In the genomic region with DNA sequence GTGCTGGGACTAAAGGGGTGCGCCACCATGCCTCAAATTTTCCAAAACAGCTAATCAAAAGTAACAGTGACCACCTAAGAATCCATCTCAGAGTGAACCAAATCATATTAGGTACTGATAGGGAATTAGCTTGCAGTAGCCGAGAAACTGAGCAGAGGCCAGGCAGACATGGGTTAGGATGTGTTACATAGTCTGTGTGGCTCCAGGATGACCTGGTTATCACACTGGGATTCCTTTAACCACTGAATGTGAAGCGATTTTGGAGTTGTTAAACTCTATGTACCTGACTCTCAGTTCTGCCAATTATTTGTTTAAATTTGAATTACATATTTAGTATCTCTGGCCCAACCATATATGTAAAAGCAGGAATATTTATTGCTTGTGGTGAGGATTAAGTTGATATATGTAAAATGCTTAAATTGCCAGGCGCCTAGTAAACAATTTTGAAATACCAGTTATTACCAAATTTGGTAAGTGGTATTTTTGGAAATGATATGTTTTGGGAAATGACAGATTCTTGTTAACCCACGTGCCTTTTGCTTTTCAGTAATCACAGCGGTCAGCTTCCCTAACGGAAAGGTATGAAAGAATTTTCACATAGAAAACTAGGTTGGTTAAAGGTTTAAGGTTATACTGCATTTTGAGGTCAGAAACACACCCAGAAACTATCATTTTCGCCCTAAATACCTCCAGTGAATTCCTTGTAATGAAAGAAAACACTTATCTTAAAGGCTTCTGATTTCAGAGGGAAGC, we compare ENCODE assay signal across 8 mouse cellular contexts. TPM values are rescaled to one million over a fixed set of nuclear protein-coding genes. Genes with fewer than 3 reads are reported as not detected.
A peak's percentile ranks its signal among the peaks of the same experiment; 100 is the strongest.
DNase-seq lines count a peak whose midpoint lies in the region; ATAC-seq and TF ChIP-seq lines count a peak whose summit lies in the region.

No protein-coding gene starts in this region.

- no peak overlapping the region for H3K9ac ChIP-seq in lung, embryonic 15.5 days
- peak overlapping the region; percentile 3; the same call in 1 of the 2 replicates for H3K9ac ChIP-seq in limb, embryonic 14.5 days (ENCODE audit: low read depth, low read length, severe bottlenecking)

- no peak for ATAC-seq in lung, embryonic 15.5 days (ENCODE audit: borderline replicate concordance, extremely low read depth, low FRiP score, low TSS enrichment)
- no peak for ATAC-seq in limb, embryonic 14.5 days (ENCODE audit: low FRiP score, low read depth)

- 0 out of 2 replicates have a peak, but pooled peaks cover 3% of the 10 kb centered on the region for H3K36me3 ChIP-seq in lung, embryonic 15.5 days
- peaks cover 26% of the 10 kb centered on the region for H3K36me3 ChIP-seq in forebrain, embryonic 10.5 days (replicated peaks)
- peaks cover 11% of the 10 kb centered on the region; the same call in 1 of the 2 replicates for H3K36me3 ChIP-seq in limb, embryonic 14.5 days (ENCODE audit: control insufficient read depth, insufficient read depth, low read length)
- H3K36me3 ChIP-seq in small intestine, adult 2 months (ENCODE audit: control insufficient read depth, insufficient read depth, low read length) = no peaks in the 10 kb centered on the region; the same call in 1 of the 2 replicates

- peaks cover 17% of the 10 kb centered on the region for H3K4me1 ChIP-seq in lung, embryonic 15.5 days
- peaks cover 25% of the 10 kb centered on the region for H3K4me1 ChIP-seq in forebrain, embryonic 10.5 days
- H3K4me1 ChIP-seq in limb, embryonic 14.5 days (ENCODE audit: control insufficient read depth, insufficient read depth, low read length) = peaks cover 15% of the 10 kb centered on the region
- H3K4me1 ChIP-seq in small intestine, adult 2 months (ENCODE audit: control insufficient read depth, insufficient read depth, insufficient read length, low read length) = no peaks in the 10 kb centered on the region

- no peak for DNase-seq in lung, adult 18-20 months
- DNase-seq in forebrain, embryonic 10.5 days (ENCODE audit: extremely low spot score, low spot score) = no peak
- no peak for DNase-seq in limb, embryonic 14.5 days (ENCODE audit: low spot score)
- DNase-seq in gastrocnemius, postnatal 14 days = no peak
- no peak for DNase-seq in spleen, postnatal 4 days (ENCODE audit: low spot score in 2 of 2)
- no peak for DNase-seq in urinary bladder, postnatal 14 days (ENCODE audit: low spot score)

- no peaks in the 10 kb centered on the region for H3K27me3 ChIP-seq in lung, embryonic 15.5 days
- H3K27me3 ChIP-seq in forebrain, embryonic 10.5 days (ENCODE audit: poor library complexity, severe bottlenecking) = peaks cover 11% of the 10 kb centered on the region
- H3K27me3 ChIP-seq in limb, embryonic 14.5 days (ENCODE audit: control insufficient read depth, insufficient read depth, low read length) = no peaks in the 10 kb centered on the region
- H3K27me3 ChIP-seq in small intestine, adult 2 months (ENCODE audit: control insufficient read depth, insufficient read depth, low read length) = no peaks in the 10 kb centered on the region

- peak overlapping the region; percentile 56 for H3K27ac ChIP-seq in lung, embryonic 15.5 days
- peak overlapping the region; percentile 85 for H3K27ac ChIP-seq in forebrain, embryonic 10.5 days
- no peak overlapping the region; the same call in 1 of the 2 replicates for H3K27ac ChIP-seq in limb, embryonic 14.5 days (replicated peaks; ENCODE audit: low read depth, low read length)
- H3K27ac ChIP-seq in small intestine, adult 2 months (ENCODE audit: insufficient read depth, low read depth, low read length) = no peak overlapping the region

- no peak for TF ChIP-seq CTCF in small intestine, adult 2 months (IDR thresholded peaks at IDR 0.05; ENCODE audit: extremely low read depth, insufficient read length, insufficient replicate concordance, low read depth, low read length)

- no peaks in the 10 kb centered on the region for H3K9me3 ChIP-seq in lung, embryonic 15.5 days
- H3K9me3 ChIP-seq in forebrain, embryonic 10.5 days = no peaks in the 10 kb centered on the region
- H3K9me3 ChIP-seq in limb, embryonic 14.5 days (ENCODE audit: control insufficient read depth, low read length) = no peaks in the 10 kb centered on the region

- 40% methylated on average over 8 of the region's 8 CpGs for WGBS in lung, embryonic 15.5 days
- WGBS in forebrain, embryonic 10.5 days = 49% methylated on average over 8 of the region's 8 CpGs
- 48% methylated on average over 8 of the region's 8 CpGs for WGBS in limb, embryonic 14.5 days
- 41% methylated on average over 8 of the region's 8 CpGs for WGBS in small intestine, adult 2 months

- intact Hi-C loops in gastrocnemius, postnatal 14 days (cut with DNase I; ENCODE audit: low total_unique reads) = no loop called here

- peak overlapping the region; percentile 63 for H3K4me3 ChIP-seq in lung, embryonic 15.5 days
- peak overlapping the region; percentile 59 for H3K4me3 ChIP-seq in forebrain, embryonic 10.5 days
- peak overlapping the region; percentile 45 for H3K4me3 ChIP-seq in limb, embryonic 14.5 days (replicated peaks; ENCODE audit: low read length)
- 0 out of 2 replicates have a peak overlapping the region, but pooled peaks have one; percentile 57 for H3K4me3 ChIP-seq in small intestine, adult 2 months (ENCODE audit: low read depth, low read length)

- no peak for TF ChIP-seq POLR2A in limb, embryonic 14.5 days (IDR thresholded peaks at IDR 0.05; ENCODE audit: borderline replicate concordance, extremely low read depth, insufficient read depth, insufficient read length)
- no peak for TF ChIP-seq POLR2A in small intestine, adult 2 months (IDR thresholded peaks at IDR 0.05; ENCODE audit: low read depth, low read length)

- H3K4me2 ChIP-seq in lung, embryonic 15.5 days = peak overlapping the region; percentile 57
- peak overlapping the region; percentile 39 for H3K4me2 ChIP-seq in limb, embryonic 14.5 days (replicated peaks; ENCODE audit: low read depth, low read length, severe bottlenecking)

RNA-seq across cellular contexts. Expression of a gene that starts 0.6 kb away (rescaled TPM):
- 44.6 and 47.9 TPM in 2 replicates for polyA plus RNA-seq in lung, embryonic 15.5 days (2015; fragmentation: Nextera tagmentation; extraction: Ambion mirVana)
- 66.5 and 69.5 TPM in 2 replicates for polyA plus RNA-seq in forebrain, embryonic 10.5 days (2016; fragmentation: Nextera tagmentation; extraction: Ambion mirVana)
- polyA plus RNA-seq in limb, embryonic 14.5 days (2012; rRNA removed) = 20.3 and 22.7 TPM in 2 replicates
- 42.4 and 42.8 TPM in 2 replicates for polyA plus RNA-seq in limb, embryonic 14.5 days (2014; fragmentation: Nextera tagmentation; extraction: Ambion mirVana)
- 4.9 and 8.6 TPM in 2 replicates for polyA plus RNA-seq in small intestine, adult 2 months (2012; rRNA removed)
- 10 to 100 TPM; 32.0 to 36.0 TPM for total RNA-seq in gastrocnemius, postnatal 14 days (2021)

RNA-seq across cellular contexts. Expression of a gene that starts 34.5 kb away (rescaled TPM):
- polyA plus RNA-seq in lung, embryonic 15.5 days (2015; fragmentation: Nextera tagmentation; extraction: Ambion mirVana) = 73.6 and 76.0 TPM in 2 replicates
- polyA plus RNA-seq in forebrain, embryonic 10.5 days (2016; fragmentation: Nextera tagmentation; extraction: Ambion mirVana) = 96.2 and 101 TPM in 2 replicates
- polyA plus RNA-seq in limb, embryonic 14.5 days (2012; rRNA removed) = 54.6 and 63.5 TPM in 2 replicates
- polyA plus RNA-seq in limb, embryonic 14.5 days (2014; fragmentation: Nextera tagmentation; extraction: Ambion mirVana) = 73.9 and 83.6 TPM in 2 replicates
- 16.2 and 27.3 TPM in 2 replicates for polyA plus RNA-seq in small intestine, adult 2 months (2012; rRNA removed)
- 10 to 100 TPM; 46.3 to 54.3 TPM for total RNA-seq in gastrocnemius, postnatal 14 days (2021)

RNA-seq across cellular contexts. Expression of a gene that starts 37.0 kb away (rescaled TPM):
- 0.07 and 0.16 TPM in 2 replicates for polyA plus RNA-seq in lung, embryonic 15.5 days (2015; fragmentation: Nextera tagmentation; extraction: Ambion mirVana)
- polyA plus RNA-seq in forebrain, embryonic 10.5 days (2016; fragmentation: Nextera tagmentation; extraction: Ambion mirVana) = 0.01 and 0.04 TPM in 2 replicates
- polyA plus RNA-seq in limb, embryonic 14.5 days (2012; rRNA removed) = 0.08 and 0.09 TPM in 2 replicates
- polyA plus RNA-seq in limb, embryonic 14.5 days (2014; fragmentation: Nextera tagmentation; extraction: Ambion mirVana) = 0.07 TPM in 2 replicates
- polyA plus RNA-seq in small intestine, adult 2 months (2012; rRNA removed) = 0.03 TPM in 2 replicates
- total RNA-seq in gastrocnemius, postnatal 14 days (2021) = under 1 TPM in 1 of 2 experiments, not detected in 1; 0.27 TPM

RNA-seq across cellular contexts. Expression of a gene that starts 47.4 kb away (rescaled TPM):
- 3.4 and 3.6 TPM in 2 replicates for polyA plus RNA-seq in lung, embryonic 15.5 days (2015; fragmentation: Nextera tagmentation; extraction: Ambion mirVana)
- 3.8 and 4.2 TPM in 2 replicates for polyA plus RNA-seq in forebrain, embryonic 10.5 days (2016; fragmentation: Nextera tagmentation; extraction: Ambion mirVana)
- polyA plus RNA-seq in limb, embryonic 14.5 days (2012; rRNA removed) = 13.7 and 14.1 TPM in 2 replicates
- 2.6 and 3.0 TPM in 2 replicates for polyA plus RNA-seq in limb, embryonic 14.5 days (2014; fragmentation: Nextera tagmentation; extraction: Ambion mirVana)
- polyA plus RNA-seq in small intestine, adult 2 months (2012; rRNA removed) = 2.5 and 4.6 TPM in 2 replicates
- total RNA-seq in gastrocnemius, postnatal 14 days (2021) = 10 to 100 TPM; 32.4 to 36.2 TPM

Comparison
In these comparisons a context has a peak if more than half of its experiments do, and no peak if none do; other contexts are left out.
1. H3K27ac ChIP-seq: peak in lung, embryonic 15.5 days (single experiment) and forebrain, embryonic 10.5 days (single experiment); none in limb, embryonic 14.5 days (single experiment) and small intestine, adult 2 months (single experiment).
2. Peak in every context shown above with its lines, with median percentiles within 50 percentile points of each other: H3K4me3 ChIP-seq.